Mouse (Mus musculus): Measurements from ENCODE around the gene Rpain.

DNA sequence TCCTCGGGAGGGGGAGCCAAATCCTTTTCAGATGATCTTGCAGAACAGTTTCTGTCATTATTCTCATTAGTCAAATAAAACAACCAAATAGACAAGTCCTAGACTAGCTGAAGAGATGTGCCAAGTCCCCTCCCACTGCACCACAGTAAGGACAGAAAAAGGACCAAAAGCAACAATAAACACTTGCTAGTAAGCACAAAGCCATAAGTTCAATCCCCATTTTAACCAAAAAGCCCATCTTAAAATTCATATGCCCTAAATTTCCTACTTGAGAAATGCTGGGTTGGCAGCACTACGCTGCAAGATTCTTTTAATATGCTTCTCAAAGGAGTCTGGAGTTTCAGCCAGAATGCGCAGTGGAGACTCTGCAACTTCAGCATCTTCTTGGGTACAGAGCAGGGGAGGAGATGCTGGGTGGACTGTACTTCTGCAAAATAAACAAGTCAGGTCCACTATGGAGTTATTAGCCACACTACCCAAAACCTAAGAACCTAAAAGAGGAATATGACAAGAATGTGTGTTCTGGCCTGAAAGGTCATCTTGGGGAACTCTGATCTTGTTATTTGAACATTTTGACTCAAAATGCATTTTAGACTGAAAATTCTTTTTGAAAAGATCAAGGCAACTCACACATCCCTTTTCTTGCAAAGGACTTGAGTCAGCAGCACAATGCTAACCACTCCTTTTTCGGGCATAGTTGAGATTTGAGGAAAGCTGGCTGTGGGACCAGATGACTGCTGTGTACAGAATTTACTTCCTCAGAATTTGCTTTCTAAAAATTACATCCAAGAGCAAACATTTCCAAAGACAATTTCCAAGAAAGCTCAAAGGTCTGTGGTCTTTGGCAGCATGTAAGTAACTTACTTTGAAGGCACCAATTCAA is 24.8 kb upstream of the Rpain start:
- TF ChIP-seq CTCF (IDR thresholded peaks at IDR 0.05; ENCODE audit: borderline replicate concordance, insufficient read depth, low read length) (no peak), POLR2A (IDR thresholded peaks at IDR 0.05; ENCODE audit: low read depth, low read length) (no peak)
